Mouse (Mus musculus) kidney, embryonic 16.5 days (tissue): ENCODE results near the gene Cish. TPM values are rescaled to one million over a fixed set of nuclear protein-coding genes. Genes with fewer than 3 reads are reported as not detected.

Experiments used
- ATAC-seq: fragments of 200-750 bp; cut with Nextera tagmentation; 2 replicates; pipeline ENCODE4 v1.8.0; 2017; ENCODE audit warnings: moderate TSS enrichment; ENCODE audit not compliant: low FRiP score, low TSS enrichment
- H3K27ac ChIP-seq: fragments of 300-500 bp; sonication (generic); 2 replicates; pipeline ENCODE4 v1.5.1; 2014; ENCODE audit warnings: low read length
- H3K27me3 ChIP-seq: fragments of 300-500 bp; sonication (generic); 2 replicates; pipeline ENCODE4 v1.6.1; 2014; ENCODE audit warnings: low read length, control low read depth, mixed read lengths; ENCODE audit not compliant: insufficient read depth
- H3K36me3 ChIP-seq: fragments of 300-500 bp; sonication (generic); 2 replicates; pipeline ENCODE4 v1.6.1; 2014; ENCODE audit warnings: low read length, control low read depth, mixed read lengths; ENCODE audit not compliant: insufficient read depth
- H3K4me1 ChIP-seq: fragments of 300-500 bp; sonication (generic); 2 replicates; pipeline ENCODE4 v1.6.1; 2014; ENCODE audit warnings: low read length, control low read depth, mixed read lengths; ENCODE audit not compliant: insufficient read depth
- H3K4me2 ChIP-seq: fragments of 300-500 bp; sonication (generic); replicated peaks from 2 replicates; pipeline ENCODE4 v1.6.1; 2014; ENCODE audit warnings: low read depth, low read length
- H3K4me3 ChIP-seq: fragments of 300-500 bp; sonication (generic); 2 replicates; pipeline ENCODE4 v1.5.1; 2014; ENCODE audit warnings: mild to moderate bottlenecking, low read length
- H3K9ac ChIP-seq: fragments of 300-500 bp; sonication (generic); replicated peaks from 2 replicates; pipeline ENCODE4 v1.6.1; 2014; ENCODE audit warnings: low read length
- H3K9me3 ChIP-seq: fragments of 300-500 bp; sonication (generic); 2 replicates; pipeline ENCODE4 v1.6.1; 2016; ENCODE audit warnings: low read length, control low read depth
- WGBS: fragments of 180-500 bp; shearing (Covaris S2); extraction: QIAGEN DNeasy Blood & Tissue Kit; methylation state at CpG from one replicate; pipeline ENCODE4 v1.1.7; 2014; 5-methylcytosine and 5-hydroxymethylcytosine counted together
- polyA plus RNA-seq: library from polyadenylated mRNA; unstranded; fragments of >200 nt; fragmentation: Nextera tagmentation; extraction: Ambion mirVana; gene quantifications from 2 replicates; pipeline ENCODE4 v1.2.1, GENCODE M21; 2015

Cish gene
- polyA plus RNA-seq, 1 experiment from 2014 or later: 19.9 TPM

DNA sequence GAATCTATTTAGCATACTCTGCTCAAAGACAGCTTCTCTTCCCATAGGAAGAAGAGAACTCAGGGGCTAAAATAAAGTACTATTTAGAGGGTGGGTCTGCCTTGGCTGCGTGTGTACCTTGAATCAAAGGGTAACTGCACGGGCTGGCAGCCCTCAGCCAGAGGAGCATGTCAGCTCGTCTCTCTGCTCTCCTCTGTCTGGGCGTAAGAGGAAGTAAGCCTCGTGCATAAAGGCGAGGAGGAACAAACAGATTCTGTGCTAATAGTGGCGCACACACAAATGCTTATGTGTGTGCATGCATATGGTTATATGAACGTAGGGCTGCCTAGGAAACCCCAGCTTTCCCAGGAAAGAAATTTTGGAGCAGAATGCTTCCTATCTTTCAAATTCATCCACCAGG lies 35.0 kb upstream of the Cish start:
- WGBS: 68% methylated on average over 8 of the region's 8 CpGs
- ATAC-seq: no peak
- H3K27ac ChIP-seq: no peak overlapping the region

DNA sequence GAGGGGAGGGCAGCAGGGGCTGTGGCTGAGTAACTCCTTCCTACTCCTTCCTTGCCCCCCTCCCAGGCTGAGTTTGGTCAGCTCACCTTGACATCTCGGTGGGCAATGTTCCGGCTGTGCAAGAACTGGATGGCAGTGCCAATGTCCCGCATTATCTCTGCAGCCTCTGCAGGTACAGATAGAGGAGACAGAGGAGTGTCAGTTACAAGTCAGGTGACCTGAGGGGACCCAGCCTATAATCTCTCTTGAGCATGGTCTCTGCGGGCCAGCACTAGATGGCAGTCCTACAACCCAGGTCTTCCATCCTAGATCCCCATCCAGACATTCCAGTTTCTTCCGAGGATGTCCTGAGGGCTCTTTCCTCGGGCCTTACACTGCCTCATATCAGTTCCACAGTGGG lies 34.0 kb upstream of the Cish start:
- no peaks in the 10 kb centered on the region for H3K4me1 ChIP-seq
- 68% methylated on average over 6 of the region's 6 CpGs for WGBS
- no peak overlapping the region for H3K4me3 ChIP-seq
- no peak overlapping the region for H3K4me2 ChIP-seq
- no peak for ATAC-seq
- H3K36me3 ChIP-seq: no peaks in the 10 kb centered on the region
- H3K27me3 ChIP-seq: no peaks in the 10 kb centered on the region
- H3K9me3 ChIP-seq: no peaks in the 10 kb centered on the region
- H3K9ac ChIP-seq: no peak overlapping the region
- H3K27ac ChIP-seq: no peak overlapping the region

More for the DNA sequence above, 35.0 kb upstream of the Cish start:
- Histone ChIP-seq H3K4me3 (no peak overlapping the region), H3K4me1 (no peaks in the 10 kb centered on the region), H3K27me3 (no peaks in the 10 kb centered on the region), H3K4me2 (no peak overlapping the region), H3K9me3 (no peaks in the 10 kb centered on the region), H3K9ac (no peak overlapping the region), H3K36me3 (no peaks in the 10 kb centered on the region)

GRCm38 (mm10) chr9:107262375-107262774 lies 33.5 kb upstream of the Cish start:
- Histone ChIP-seq H3K9ac (no peak overlapping the region), H3K27ac (no peak overlapping the region), H3K4me2 (no peak overlapping the region), H3K27me3 (no peaks in the 10 kb centered on the region), H3K9me3 (no peaks in the 10 kb centered on the region), H3K4me3 (no peak overlapping the region), H3K36me3 (no peaks in the 10 kb centered on the region), H3K4me1 (no peaks in the 10 kb centered on the region)
- 64% methylated on average over 7 of the region's 7 CpGs for WGBS
- ATAC-seq: no peak

DNA sequence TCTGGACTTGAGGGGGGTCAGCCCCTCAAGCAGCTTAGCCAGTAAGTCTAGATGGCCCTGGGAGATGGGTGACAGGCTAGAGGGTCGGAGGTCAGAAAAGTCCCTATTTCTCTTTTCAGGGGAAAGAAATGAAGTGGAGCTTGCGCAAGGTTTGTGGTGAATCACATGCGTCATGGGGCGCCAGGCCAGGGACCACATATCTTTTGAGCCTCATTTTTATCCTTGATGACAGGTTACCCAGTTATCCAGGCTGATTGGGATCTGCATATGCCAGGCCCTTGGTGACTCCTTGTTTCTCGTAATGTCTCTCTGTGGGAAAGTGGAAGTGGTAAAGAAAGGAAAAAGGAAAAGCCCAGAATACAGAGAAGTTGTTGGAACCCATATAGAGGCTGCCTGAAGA lies 31.9 kb upstream of the Cish start:
- no peaks in the 10 kb centered on the region for H3K27me3 ChIP-seq
- H3K9ac ChIP-seq: no peak overlapping the region
- H3K36me3 ChIP-seq: no peaks in the 10 kb centered on the region
- H3K4me3 ChIP-seq: no peak overlapping the region
- H3K4me2 ChIP-seq: no peak overlapping the region
- H3K27ac ChIP-seq: no peak overlapping the region
- ATAC-seq: no peak
- 82% methylated on average over 5 of the region's 5 CpGs for WGBS
- H3K4me1 ChIP-seq: no peaks in the 10 kb centered on the region
- no peaks in the 10 kb centered on the region for H3K9me3 ChIP-seq

- ATAC-seq: no peak
- no peaks in the 10 kb centered on the region for H3K9me3 ChIP-seq
- no peak overlapping the region for H3K4me3 ChIP-seq
- no peaks in the 10 kb centered on the region for H3K36me3 ChIP-seq
- no peak overlapping the region for H3K9ac ChIP-seq
- no peaks in the 10 kb centered on the region for H3K27me3 ChIP-seq
- no peak overlapping the region for H3K27ac ChIP-seq
- H3K4me1 ChIP-seq: no peaks in the 10 kb centered on the region
- 48% methylated on average over 3 of the region's 3 CpGs for WGBS
- no peak overlapping the region for H3K4me2 ChIP-seq
Measured at GRCm38 (mm10) chr9:107264731-107265130, 31.1 kb upstream of the Cish start.

DNA sequence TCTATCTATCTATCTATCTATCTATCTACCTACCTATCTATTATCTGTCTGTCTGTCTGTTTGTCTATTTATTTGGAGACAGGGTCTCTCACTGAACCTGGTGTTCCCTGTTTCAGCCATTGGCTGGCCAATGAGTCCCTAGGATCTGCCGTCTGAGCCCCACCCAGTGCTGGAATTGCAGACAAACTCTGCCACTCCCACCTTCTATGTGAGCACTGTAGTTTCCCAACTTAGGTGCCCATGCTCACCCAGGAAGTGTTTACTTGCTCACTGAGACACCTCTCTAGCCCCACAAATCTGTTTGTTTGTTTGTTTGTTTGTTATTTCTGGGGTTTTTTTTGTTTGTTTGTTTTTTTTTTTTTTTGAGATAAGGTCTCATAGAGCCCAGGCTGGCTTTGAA lies 28.8 kb upstream of the Cish start:
- ATAC-seq: no peak
- no peaks in the 10 kb centered on the region for H3K36me3 ChIP-seq
- H3K4me3 ChIP-seq: no peak overlapping the region
- 44% methylated on average over 1 of the region's 1 CpGs for WGBS
- no peaks in the 10 kb centered on the region for H3K4me1 ChIP-seq
- H3K27me3 ChIP-seq: no peaks in the 10 kb centered on the region
- H3K9ac ChIP-seq: no peak overlapping the region
- H3K27ac ChIP-seq: no peak overlapping the region
- no peak overlapping the region for H3K4me2 ChIP-seq
- no peaks in the 10 kb centered on the region for H3K9me3 ChIP-seq

DNA sequence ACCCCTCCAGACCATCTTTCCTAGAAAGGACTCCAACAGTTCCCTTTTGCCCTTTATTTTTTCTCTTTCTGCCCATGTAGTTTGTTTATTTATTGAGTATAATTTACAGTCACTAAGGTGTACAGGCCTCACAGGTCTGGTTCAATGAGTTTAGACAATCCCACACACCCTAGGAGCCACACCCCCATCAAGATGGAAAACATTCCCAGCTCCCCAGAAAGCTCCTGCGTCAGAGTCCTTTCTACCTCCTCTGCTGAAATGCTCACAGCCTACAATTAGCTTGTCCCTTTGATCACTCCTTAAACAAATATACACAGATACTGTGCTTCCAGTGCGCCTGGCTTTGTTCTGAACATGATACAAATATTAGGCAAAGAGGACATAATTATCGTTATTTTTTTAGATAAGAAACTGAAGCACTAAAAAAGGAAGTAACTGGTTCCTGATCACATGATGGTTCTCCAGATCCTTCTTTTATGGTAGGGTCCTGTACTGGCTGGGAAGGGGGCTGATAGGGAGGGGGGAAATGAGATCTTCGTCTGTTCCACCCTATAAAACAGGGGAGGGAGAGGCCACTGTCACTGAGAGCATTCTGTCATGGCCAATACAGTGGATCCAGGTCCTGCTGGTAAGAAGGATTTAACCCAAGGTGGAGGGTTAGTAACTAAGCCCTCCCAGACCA lies 28.0 kb upstream of the Cish start:
- Histone ChIP-seq H3K4me2 (no peak overlapping the region), H3K9ac (no peak overlapping the region), H3K4me3 (no peak overlapping the region), H3K4me1 (no peaks in the 10 kb centered on the region), H3K27ac (no peak overlapping the region), H3K27me3 (no peaks in the 10 kb centered on the region), H3K36me3 (no peaks in the 10 kb centered on the region), H3K9me3 (no peaks in the 10 kb centered on the region)
- WGBS: 22% methylated on average over 4 of the region's 4 CpGs
- ATAC-seq: peak; percentile 65; the same call in 1 of the 2 replicates

GRCm38 (mm10) chr9:107269772-107270171 lies 26.1 kb upstream of the Cish start:
- H3K36me3 ChIP-seq: no peaks in the 10 kb centered on the region
- H3K9me3 ChIP-seq: no peaks in the 10 kb centered on the region
- no peaks in the 10 kb centered on the region; the same call in 1 of the 2 replicates for H3K4me1 ChIP-seq
- no peak overlapping the region for H3K4me3 ChIP-seq
- no peak for ATAC-seq
- WGBS: 91% methylated on average over 1 of the region's 1 CpGs
- no peak overlapping the region for H3K4me2 ChIP-seq
- no peaks in the 10 kb centered on the region for H3K27me3 ChIP-seq
- H3K27ac ChIP-seq: no peak overlapping the region
- H3K9ac ChIP-seq: no peak overlapping the region

- 80% methylated on average over 7 of the region's 7 CpGs for WGBS
- Histone ChIP-seq H3K9ac (no peak overlapping the region), H3K27me3 (no peaks in the 10 kb centered on the region), H3K4me1 (no peaks in the 10 kb centered on the region; the same call in 1 of the 2 replicates), H3K36me3 (no peaks in the 10 kb centered on the region), H3K9me3 (no peaks in the 10 kb centered on the region), H3K4me2 (no peak overlapping the region), H3K27ac (no peak overlapping the region), H3K4me3 (no peak overlapping the region)
- no peak for ATAC-seq
Measured at GRCm38 (mm10) chr9:107271177-107271938, 24.5 kb upstream of the Cish start.

- no peak for ATAC-seq
- no peak overlapping the region for H3K4me3 ChIP-seq
- H3K4me2 ChIP-seq: no peak overlapping the region
- H3K4me1 ChIP-seq: no peaks in the 10 kb centered on the region; the same call in 1 of the 2 replicates
- H3K27ac ChIP-seq: no peak overlapping the region
- no peaks in the 10 kb centered on the region for H3K9me3 ChIP-seq
- no peaks in the 10 kb centered on the region for H3K36me3 ChIP-seq
- 58% methylated on average over 4 of the region's 4 CpGs for WGBS
- H3K9ac ChIP-seq: no peak overlapping the region
- H3K27me3 ChIP-seq: no peaks in the 10 kb centered on the region
Measured at GRCm38 (mm10) chr9:107272284-107272683, 23.5 kb upstream of the Cish start.
